Comparison of ENCODE assay signal across 11 mouse cellular contexts in genomic region chr7:101088687-101089086, GRCm38 (mm10). TPM values are rescaled to one million over a fixed set of nuclear protein-coding genes. Genes with fewer than 3 reads are reported as not detected.
DNase-seq lines count a peak whose midpoint lies in the region; ATAC-seq lines count a peak whose summit lies in the region.
"Had no signal": no experiment of that assay in that cellular context is flagged by ENCODE, and none has a peak within 500 bp of the region (broad histone marks: within the 10 kb centered on the region; RNA-seq: fewer than 3 reads in every experiment).

No protein-coding gene starts in this region.

- no peaks in the 10 kb centered on the region for H3K9me3 ChIP-seq in heart, embryonic 11.5 days (replicated peaks; ENCODE audit: control insufficient read depth, low read length)
- no peaks in the 10 kb centered on the region for H3K9me3 ChIP-seq in midbrain, embryonic 13.5 days
- H3K9me3 ChIP-seq: G1E; megakaryocyte, embryonic 14.5 days; neural tube, embryonic 12.5 days had no signal

- ATAC-seq in heart, embryonic 11.5 days (replicated peaks; ENCODE audit: insufficient number of reproducible peaks, low FRiP score, low TSS enrichment): no peak
- ATAC-seq in midbrain, embryonic 13.5 days: no peak

- H3K4me3 ChIP-seq in heart, embryonic 11.5 days (ENCODE audit: low read depth, low read length): no peak overlapping the region
- H3K4me3 ChIP-seq in midbrain, embryonic 13.5 days (replicated peaks): no peak overlapping the region
- H3K4me3 ChIP-seq: megakaryocyte, embryonic 14.5 days; neural tube, embryonic 12.5 days had no signal

- WGBS in heart, embryonic 11.5 days (ENCODE audit: insufficient replicate concordance): 42% methylated on average over 4 of the region's 4 CpGs
- 79% methylated on average over 4 of the region's 4 CpGs for WGBS in midbrain, embryonic 13.5 days

- no peak overlapping the region for H3K9ac ChIP-seq in heart, embryonic 11.5 days (ENCODE audit: low read depth, low read length)
- no peak overlapping the region for H3K9ac ChIP-seq in midbrain, embryonic 13.5 days (replicated peaks)
- H3K9ac ChIP-seq: neural tube, embryonic 12.5 days had no signal

- H3K4me1 ChIP-seq in heart, embryonic 11.5 days (ENCODE audit: control insufficient read depth, insufficient read depth, low read length): peaks cover 48% of the 10 kb centered on the region
- H3K4me1 ChIP-seq in midbrain, embryonic 13.5 days (replicated peaks): no peaks in the 10 kb centered on the region
- H3K4me1 ChIP-seq: neural tube, embryonic 12.5 days had no signal

- H3K27ac ChIP-seq in heart, embryonic 11.5 days (ENCODE audit: low read depth, low read length): peak overlapping the region; percentile 70
- H3K27ac ChIP-seq in midbrain, embryonic 13.5 days: no peak overlapping the region
- H3K27ac ChIP-seq: neural tube, embryonic 12.5 days had no signal

- H3K27me3 ChIP-seq in heart, embryonic 11.5 days (ENCODE audit: control insufficient read depth, insufficient read depth, low read length): no peaks in the 10 kb centered on the region
- H3K27me3 ChIP-seq in midbrain, embryonic 13.5 days: no peaks in the 10 kb centered on the region
- H3K27me3 ChIP-seq: megakaryocyte, embryonic 14.5 days; neural tube, embryonic 12.5 days had no signal

- DNase-seq in layer of hippocampus, adult 9-11 months: peak; percentile 43
- no peak for DNase-seq in layer of hippocampus, adult 9-10 months (ENCODE audit: low spot score)
- DNase-seq in fibroblast of lung, adult 2 months (ENCODE audit: low read depth): peak; percentile 73
- peak; percentile 56 for DNase-seq in lung, postnatal 36 days
- no peak for DNase-seq in layer of hippocampus, postnatal 10 days (ENCODE audit: low spot score in 2 of 2)
- DNase-seq: kidney, adult 18-20 months had no signal

- no peak overlapping the region for H3K4me2 ChIP-seq in heart, embryonic 11.5 days
- H3K4me2 ChIP-seq in midbrain, embryonic 13.5 days (replicated peaks): no peak overlapping the region
- H3K4me2 ChIP-seq: neural tube, embryonic 12.5 days had no signal

- H3K36me3 ChIP-seq in heart, embryonic 11.5 days (ENCODE audit: control insufficient read depth, insufficient read depth, low read length): no peaks in the 10 kb centered on the region
- H3K36me3 ChIP-seq in midbrain, embryonic 13.5 days: no peaks in the 10 kb centered on the region
- H3K36me3 ChIP-seq: G1E; neural tube, embryonic 12.5 days had no signal

RNA-seq across cellular contexts. Expression of gene Fchsd2, which starts 4.0 kb away (rescaled TPM):
- 16.3 and 20.4 TPM in 2 replicates for polyA plus RNA-seq in heart, embryonic 11.5 days (2014; fragmentation: Nextera tagmentation; extraction: Ambion mirVana)
- 37.5 and 38.2 TPM in 2 replicates for polyA plus RNA-seq in midbrain, embryonic 13.5 days (2015; fragmentation: Nextera tagmentation; extraction: Ambion mirVana)
- total RNA-seq in layer of hippocampus, postnatal 10 days (2021): 10 to 100 TPM; 70.3 to 74.4 TPM

Comparison
In these comparisons a context has a peak if more than half of its experiments do, and no peak if none do; other contexts are left out.
1. DNase-seq: peak in layer of hippocampus, adult 9-11 months (single experiment), fibroblast of lung, adult 2 months (single experiment) and lung, postnatal 36 days (single experiment); none in layer of hippocampus, adult 9-10 months (single experiment) and layer of hippocampus, postnatal 10 days (0 of 2).